Mouse (Mus musculus) intestine, embryonic 15.5 days (tissue): ENCODE data around the gene B230104I21Rik. TPM values are rescaled to one million over a fixed set of nuclear protein-coding genes. Genes with fewer than 3 reads are reported as not detected.
A peak's percentile ranks its signal among the peaks of the same experiment; 100 is the strongest.

Experiments
- ATAC-seq: fragments of 200-750 bp; cut with Nextera tagmentation; 2 replicates; pipeline ENCODE4 v1.8.0; 2017; ENCODE audit warnings: moderate TSS enrichment, moderate library complexity
- H3K27ac ChIP-seq: fragments of 300-500 bp; sonication (generic); 2 replicates; pipeline ENCODE4 v1.5.1; 2015; ENCODE audit warnings: mild to moderate bottlenecking, inconsistent platforms
- H3K27me3 ChIP-seq: fragments of 300-500 bp; sonication (generic); replicated peaks from 2 replicates; pipeline ENCODE4 v1.6.1; 2015; ENCODE audit warnings: inconsistent platforms
- H3K36me3 ChIP-seq: fragments of 300-500 bp; sonication (generic); 2 replicates; pipeline ENCODE4 v1.6.1; 2015; ENCODE audit warnings: inconsistent platforms
- H3K4me1 ChIP-seq: fragments of 300-500 bp; sonication (generic); replicated peaks from 2 replicates; pipeline ENCODE4 v1.6.1; 2015; ENCODE audit warnings: inconsistent platforms
- H3K4me2 ChIP-seq: fragments of 300-500 bp; sonication (generic); replicated peaks from 2 replicates; pipeline ENCODE4 v1.6.1; 2015; ENCODE audit warnings: mild to moderate bottlenecking, inconsistent platforms
- H3K4me3 ChIP-seq: fragments of 300-500 bp; sonication (generic); replicated peaks from 2 replicates; pipeline ENCODE4 v1.5.1; 2015; ENCODE audit warnings: inconsistent platforms
- H3K9ac ChIP-seq: fragments of 300-500 bp; sonication (generic); 2 replicates; pipeline ENCODE4 v1.6.1; 2015; ENCODE audit warnings: inconsistent platforms
- H3K9me3 ChIP-seq: fragments of 300-500 bp; sonication (generic); 2 replicates; pipeline ENCODE4 v1.6.1; 2016; ENCODE audit warnings: inconsistent platforms
- WGBS: fragments of 180-500 bp; shearing (Covaris S2); methylation state at CpG from one replicate; pipeline ENCODE4 v1.1.7; 2015; 5-methylcytosine and 5-hydroxymethylcytosine counted together
- polyA plus RNA-seq: library from polyadenylated mRNA; unstranded; fragments of >200 nt; fragmentation: Nextera tagmentation; extraction: Ambion mirVana; gene quantifications from 2 replicates; pipeline ENCODE4 v1.2.1, GENCODE M21; 2015

The B230104I21Rik gene
- not detected in 2 replicates for polyA plus RNA-seq

DNA sequence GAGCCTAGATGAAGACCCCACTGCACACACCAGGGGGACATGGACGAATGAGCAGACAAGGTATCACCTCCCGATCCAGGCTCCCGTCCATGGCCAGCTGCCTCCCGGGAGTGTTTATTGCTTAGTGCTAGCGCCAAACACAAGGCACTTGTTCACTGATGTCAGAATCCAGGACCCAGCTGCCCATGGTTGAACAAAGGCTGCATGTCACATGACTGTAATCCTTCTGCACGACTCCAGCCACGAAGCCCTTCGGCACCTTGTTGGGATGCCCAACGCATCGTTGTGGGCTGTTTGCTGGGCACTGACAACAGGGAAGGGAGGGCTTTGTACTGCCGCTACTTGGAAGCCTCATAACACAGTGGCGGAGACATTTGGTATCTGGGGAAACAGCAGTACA lies at the start of gene B230104I21Rik:
TSS of gene B230104I21Rik (plus strand) at position 367 of the 400 bp plus-strand sequence.
- ATAC-seq = no peak
- Histone ChIP-seq H3K9me3 (no peaks in the 10 kb centered on the region), H3K4me2 (peak within 1 kb of the TSS; percentile 50), H3K4me3 (peak within 1 kb of the TSS; percentile 27), H3K27ac (0 out of 2 replicates have a peak within 1 kb of the TSS, but pooled peaks have one; percentile 22), H3K27me3 (no peaks in the 10 kb centered on the region; the same call in 1 of the 2 replicates), H3K4me1 (peaks cover 22% of the 10 kb centered on the region), H3K36me3 (no peaks in the 10 kb centered on the region), H3K9ac (0 out of 2 replicates have a peak within 1 kb of the TSS, but pooled peaks have one; percentile 8)
- 65% methylated on average over 12 of the region's 12 CpGs for WGBS

DNA sequence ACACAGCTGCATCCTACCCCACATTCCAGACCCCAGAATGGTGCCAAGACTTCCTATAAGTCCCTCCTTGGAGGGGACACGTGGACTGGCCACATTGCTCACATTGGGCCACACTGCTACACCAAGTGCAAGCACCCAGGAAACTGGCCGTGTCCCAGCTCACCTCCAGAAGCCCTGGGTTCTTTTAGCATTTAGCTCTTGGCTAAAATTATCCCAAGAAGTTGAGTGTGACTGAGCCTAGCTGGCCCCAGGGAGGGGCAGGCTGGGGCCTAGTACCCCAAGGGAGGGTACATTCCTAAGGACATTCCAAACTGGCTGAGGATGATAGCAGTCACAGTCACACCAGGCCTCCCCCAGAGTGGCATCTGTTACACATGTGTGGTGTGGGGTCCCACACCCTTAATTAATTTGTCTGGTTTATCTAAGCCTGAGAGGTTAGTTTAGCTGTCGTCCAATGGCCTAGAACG lies 42.2 kb upstream of the B230104I21Rik start:
- Histone ChIP-seq H3K36me3 (no peaks in the 10 kb centered on the region), H3K9ac (no peak overlapping the region), H3K27ac (peak overlapping the region; percentile 84), H3K4me2 (peak overlapping the region; percentile 45), H3K27me3 (no peaks in the 10 kb centered on the region), H3K4me3 (no peak overlapping the region), H3K9me3 (no peaks in the 10 kb centered on the region), H3K4me1 (peaks cover 17% of the 10 kb centered on the region)
- 25% methylated on average over 4 of the region's 4 CpGs for WGBS
- peak; percentile 37 for ATAC-seq

DNA sequence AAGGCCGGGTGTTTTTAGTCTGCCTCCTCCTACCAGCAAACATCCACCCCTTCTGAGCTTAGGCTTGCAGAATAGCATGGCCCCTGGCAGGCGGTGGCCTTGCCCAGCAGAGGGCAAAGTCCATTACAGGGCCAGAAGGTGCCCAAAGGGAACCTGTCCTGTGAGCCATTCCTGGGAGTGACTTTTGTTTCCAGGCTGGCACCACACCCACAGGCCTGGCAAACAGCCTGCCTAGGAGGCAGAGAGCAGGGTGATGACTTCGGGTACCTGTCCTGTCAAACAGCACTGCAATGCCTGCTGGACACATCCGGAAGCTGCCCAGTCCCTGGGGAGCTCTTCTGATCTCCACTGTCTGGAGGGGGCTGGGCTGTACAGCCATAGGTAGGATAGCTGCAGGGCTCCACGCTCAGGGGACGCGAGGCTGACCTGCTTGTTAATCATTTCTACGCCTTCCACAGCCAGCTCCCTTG lies 41.6 kb upstream of the B230104I21Rik start:
- H3K9me3 ChIP-seq = no peaks in the 10 kb centered on the region
- no peak overlapping the region for H3K9ac ChIP-seq
- H3K36me3 ChIP-seq = no peaks in the 10 kb centered on the region
- peaks cover under 1% of the 10 kb centered on the region; the same call in 1 of the 2 replicates for H3K27me3 ChIP-seq
- no peak overlapping the region for H3K4me3 ChIP-seq
- peak overlapping the region; percentile 45 for H3K4me2 ChIP-seq
- ATAC-seq = peak; percentile 88
- peak overlapping the region; percentile 84 for H3K27ac ChIP-seq
- WGBS = 17% methylated on average over 8 of the region's 8 CpGs
- H3K4me1 ChIP-seq = peaks cover 17% of the 10 kb centered on the region

DNA sequence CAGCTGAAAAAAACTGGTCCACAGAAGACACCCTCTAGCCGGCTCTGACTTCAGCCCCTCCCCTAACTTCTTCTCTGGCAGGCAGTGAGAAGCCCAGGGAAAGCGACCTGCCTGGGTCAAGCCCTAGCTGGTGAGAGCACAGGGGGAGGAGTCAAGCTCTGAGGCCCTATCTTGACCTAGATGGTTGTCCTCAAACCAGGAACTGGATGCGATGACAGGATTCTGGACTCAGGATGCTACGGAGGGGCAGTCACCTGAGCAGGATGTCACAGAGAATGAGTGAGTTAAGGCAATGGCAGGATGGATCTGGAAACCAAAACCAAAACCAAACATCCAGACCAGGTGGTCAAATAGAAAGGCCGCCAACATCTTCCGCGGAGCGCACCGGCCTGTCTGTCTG lies 38.2 kb upstream of the B230104I21Rik start:
- peak; percentile 53 for ATAC-seq

DNA sequence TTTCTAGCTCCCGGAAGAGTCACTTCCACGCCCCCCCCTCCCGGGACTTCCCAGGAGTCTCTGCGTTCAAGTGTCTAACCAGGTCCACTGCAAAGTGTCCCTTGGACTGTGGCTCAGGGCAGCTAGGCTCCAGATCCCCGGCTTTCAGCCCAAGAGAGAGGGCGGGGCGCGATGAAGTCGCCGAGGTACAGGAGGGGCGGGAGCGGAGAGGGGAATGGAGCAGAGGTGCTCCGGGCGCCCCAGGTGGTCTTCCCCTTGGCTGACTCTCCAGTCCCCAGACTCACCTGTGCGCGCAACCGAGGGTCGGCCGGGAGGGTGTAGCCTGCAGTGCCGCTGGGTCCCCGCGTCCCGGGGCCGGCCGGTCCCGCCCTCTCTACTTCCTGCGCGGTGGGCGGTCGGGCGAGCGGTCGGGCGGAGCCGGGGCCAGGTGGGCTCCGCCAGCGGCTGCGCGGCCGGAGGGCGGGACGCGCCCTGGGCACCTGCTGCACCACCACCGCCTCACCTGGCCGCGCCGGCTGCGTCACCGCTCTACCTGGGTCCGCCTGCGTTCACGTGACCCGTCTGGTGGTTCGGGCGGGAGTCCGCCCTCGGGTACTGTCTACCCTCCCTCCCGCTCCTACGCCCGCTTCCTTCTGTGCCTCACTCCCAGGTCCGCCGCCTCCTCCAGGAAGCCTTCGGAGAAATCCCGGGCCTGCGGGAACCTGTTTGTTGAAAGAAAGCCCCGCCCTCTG lies 36.2 kb upstream of the B230104I21Rik start:
- Histone ChIP-seq H3K4me2 (peak overlapping the region; percentile 81), H3K4me1 (peaks cover 4% of the 10 kb centered on the region; the same call in 1 of the 2 replicates), H3K9me3 (no peaks in the 10 kb centered on the region), H3K27ac (peak overlapping the region; percentile 93), H3K4me3 (peak overlapping the region; percentile 56), H3K36me3 (no peaks in the 10 kb centered on the region), H3K9ac (peak overlapping the region; percentile 52), H3K27me3 (peaks cover 21% of the 10 kb centered on the region)
- WGBS = under 1% methylated on average over 60 of the region's 66 CpGs
- peak; percentile 88 for ATAC-seq

More for the DNA sequence above, 38.2 kb upstream of the B230104I21Rik start:
- Histone ChIP-seq H3K9me3 (no peaks in the 10 kb centered on the region), H3K27ac (peak overlapping the region; percentile 57), H3K4me3 (peak overlapping the region; percentile 16), H3K36me3 (no peaks in the 10 kb centered on the region), H3K4me1 (peaks cover 20% of the 10 kb centered on the region), H3K4me2 (peak overlapping the region; percentile 81), H3K9ac (peak overlapping the region; percentile 26; the same call in 1 of the 2 replicates), H3K27me3 (peaks cover 21% of the 10 kb centered on the region)
- WGBS = 21% methylated on average over 9 of the region's 9 CpGs

DNA sequence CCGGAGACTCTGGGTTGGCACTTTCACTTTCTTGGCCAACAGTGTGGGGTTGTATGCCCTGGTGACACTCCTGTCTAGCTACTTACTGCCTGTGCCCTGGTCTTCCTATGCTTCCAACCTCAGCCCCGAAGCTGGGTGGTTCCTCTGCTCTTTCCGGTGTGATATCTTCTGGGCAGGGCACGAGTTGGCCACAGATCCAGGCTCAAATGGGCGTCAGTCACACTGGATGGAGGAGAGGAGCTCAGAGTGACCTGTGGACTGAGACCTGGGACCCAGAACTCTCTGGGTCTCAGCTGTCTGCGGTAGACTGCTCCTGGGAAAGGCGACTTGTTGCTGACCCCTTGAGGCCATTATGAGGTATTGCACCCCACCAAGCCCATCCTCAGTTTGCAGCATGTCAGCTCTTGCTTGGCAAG lies 34.5 kb upstream of the B230104I21Rik start, which contains the start of gene Arhgef16:
TSS of gene Arhgef16 (minus strand) at position 211 of the 416 bp plus-strand sequence.
- Histone ChIP-seq H3K4me2 (peak within 1 kb of the TSS; percentile 81; the same call in 1 of the 2 replicates), H3K9ac (no peak within 1 kb of the TSS), H3K36me3 (no peaks in the 10 kb centered on the region), H3K4me1 (0 out of 2 replicates have a peak, but pooled peaks cover 3% of the 10 kb centered on the region), H3K9me3 (no peaks in the 10 kb centered on the region), H3K27ac (peak within 1 kb of the TSS; percentile 93; the same call in 1 of the 2 replicates), H3K4me3 (no peak within 1 kb of the TSS), H3K27me3 (peaks cover 21% of the 10 kb centered on the region)
- ATAC-seq = no peak
- 19% methylated on average over 7 of the region's 7 CpGs for WGBS

DNA sequence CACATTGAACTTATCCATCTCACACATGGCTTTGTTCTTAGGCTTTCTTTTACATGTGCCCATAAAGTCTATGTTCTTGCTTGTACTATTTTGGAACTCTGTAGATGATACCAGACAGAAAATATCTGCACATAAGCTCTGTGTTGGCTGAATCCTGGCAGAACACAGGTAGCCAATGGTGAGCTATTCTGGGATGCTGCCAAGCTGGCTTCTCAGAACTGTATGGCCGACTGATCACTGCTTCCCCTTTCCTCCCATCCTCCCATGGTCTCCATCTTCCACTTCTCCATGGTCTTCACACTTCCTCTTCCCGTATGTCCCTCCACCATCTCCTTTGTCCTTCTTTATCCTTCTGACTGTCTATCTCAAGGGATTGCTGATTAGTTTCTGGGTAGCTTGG lies 26.8 kb upstream of the B230104I21Rik start:
- no peak overlapping the region for H3K4me3 ChIP-seq
- ATAC-seq = no peak
- H3K9me3 ChIP-seq = no peaks in the 10 kb centered on the region
- H3K9ac ChIP-seq = no peak overlapping the region
- no peak overlapping the region for H3K27ac ChIP-seq
- 77% methylated on average over 2 of the region's 2 CpGs for WGBS
- no peaks in the 10 kb centered on the region for H3K27me3 ChIP-seq
- H3K4me1 ChIP-seq = no peaks in the 10 kb centered on the region
- no peak overlapping the region for H3K4me2 ChIP-seq
- no peaks in the 10 kb centered on the region for H3K36me3 ChIP-seq

DNA sequence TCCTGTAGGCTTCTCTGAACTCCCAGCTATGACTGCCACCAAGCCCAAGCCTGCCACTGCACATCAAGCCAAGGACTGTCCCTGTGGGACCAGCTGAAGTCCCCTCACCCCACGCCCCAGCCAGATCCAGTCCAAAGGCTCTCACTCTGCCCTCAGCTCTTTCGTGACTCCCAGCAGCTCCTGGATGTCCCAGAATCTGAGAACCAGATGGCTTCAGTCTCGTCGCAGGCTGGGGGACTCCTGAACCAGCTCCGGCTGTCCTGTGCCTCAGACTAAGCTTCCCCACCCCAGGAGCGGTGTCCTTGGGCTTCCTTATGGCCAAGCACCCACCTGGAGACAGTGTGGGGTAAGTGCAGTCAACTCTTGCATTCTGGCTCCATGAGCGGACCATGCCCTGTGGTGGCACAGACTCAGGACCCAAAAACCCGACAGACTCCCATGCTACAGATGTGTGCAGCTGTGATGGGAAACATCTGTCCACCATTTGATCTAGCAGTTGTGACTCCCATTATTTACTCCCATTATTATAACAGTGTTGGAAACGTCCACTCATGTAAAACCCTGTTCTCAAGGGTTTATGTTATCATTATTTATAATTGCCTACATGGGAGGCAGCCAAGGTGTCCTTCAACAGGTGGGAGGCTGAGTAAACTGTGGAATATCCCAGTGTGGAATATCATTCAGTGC lies 25.2 kb upstream of the B230104I21Rik start:
- no peak overlapping the region for H3K9ac ChIP-seq
- ATAC-seq = no peak
- WGBS = 73% methylated on average over 9 of the region's 9 CpGs

DNA sequence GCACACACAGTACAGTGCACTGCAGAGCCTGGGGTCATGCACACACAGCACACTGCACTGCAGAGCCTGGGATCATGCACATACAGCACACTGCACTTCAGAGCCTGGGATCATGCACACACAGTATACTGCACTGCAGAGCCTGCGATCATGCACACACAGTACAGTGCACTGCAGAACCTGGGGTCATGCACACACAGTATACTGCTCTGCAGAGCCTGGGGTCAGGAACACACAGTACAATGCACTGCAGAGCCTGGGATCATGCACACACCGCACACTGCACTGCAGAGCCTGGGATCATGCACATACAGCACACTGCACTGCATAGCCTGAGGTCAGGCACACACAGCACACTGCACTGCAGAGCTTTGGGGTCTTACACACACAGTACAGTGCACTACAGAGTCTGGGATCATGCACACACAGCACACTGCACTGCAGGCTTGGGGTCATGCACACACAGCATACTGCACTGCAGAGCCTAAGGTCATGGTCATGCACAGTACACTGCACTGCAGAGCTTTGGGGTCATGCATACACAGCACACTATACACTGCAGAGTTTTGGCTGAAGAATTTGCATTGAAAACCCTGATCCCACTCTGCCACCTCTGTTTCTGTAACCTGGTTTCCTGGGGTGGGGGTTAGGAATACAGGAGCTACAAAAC lies 23.6 kb upstream of the B230104I21Rik start:
- no peak for ATAC-seq
- no peak overlapping the region for H3K4me3 ChIP-seq
- H3K9ac ChIP-seq = no peak overlapping the region
- no peak overlapping the region for H3K27ac ChIP-seq
- H3K9me3 ChIP-seq = no peaks in the 10 kb centered on the region
- no peaks in the 10 kb centered on the region for H3K36me3 ChIP-seq
- no peaks in the 10 kb centered on the region for H3K27me3 ChIP-seq
- WGBS = 89% methylated on average over 2 of the region's 2 CpGs
- H3K4me2 ChIP-seq = no peak overlapping the region
- H3K4me1 ChIP-seq = no peaks in the 10 kb centered on the region

More for the DNA sequence above, 25.2 kb upstream of the B230104I21Rik start:
- no peaks in the 10 kb centered on the region for H3K9me3 ChIP-seq
- no peak overlapping the region for H3K4me2 ChIP-seq
- no peak overlapping the region for H3K4me3 ChIP-seq
- H3K27ac ChIP-seq = no peak overlapping the region
- no peaks in the 10 kb centered on the region for H3K4me1 ChIP-seq
- no peaks in the 10 kb centered on the region for H3K36me3 ChIP-seq
- H3K27me3 ChIP-seq = no peaks in the 10 kb centered on the region

DNA sequence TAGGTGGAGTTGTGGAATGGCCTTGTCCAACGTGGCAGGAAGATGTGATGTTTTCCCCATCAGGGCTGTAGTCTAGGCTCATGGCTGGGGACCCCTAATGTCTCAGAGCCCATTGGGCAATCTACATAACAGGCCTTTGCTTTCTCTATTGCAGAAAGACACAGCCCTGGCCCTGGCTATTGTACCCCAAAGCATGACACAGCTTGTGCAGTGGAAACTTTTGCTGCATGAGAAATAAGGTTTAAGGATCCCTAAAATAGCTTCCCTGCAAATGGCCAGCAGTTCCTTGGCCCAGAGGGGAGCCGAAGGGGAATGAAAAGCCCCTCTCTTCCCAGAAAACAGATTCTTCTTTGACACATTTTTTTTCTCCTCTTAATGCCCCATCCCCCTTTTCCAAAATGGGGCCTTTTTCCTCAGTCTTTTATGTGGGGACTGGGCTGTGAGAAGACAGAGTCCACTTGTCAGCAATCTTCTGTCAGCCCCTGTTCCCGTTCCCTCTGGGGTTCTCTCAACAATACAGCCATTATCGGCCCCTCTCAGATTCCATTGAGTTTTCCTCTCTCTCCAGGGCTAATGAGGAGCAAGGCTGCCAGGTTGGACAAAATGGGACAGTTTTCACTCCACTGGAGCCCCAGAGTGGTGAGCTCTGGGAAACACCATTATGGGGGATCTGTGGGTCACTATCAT lies 22.8 kb upstream of the B230104I21Rik start:
- H3K36me3 ChIP-seq = no peaks in the 10 kb centered on the region
- no peak overlapping the region for H3K4me2 ChIP-seq
- no peak overlapping the region for H3K4me3 ChIP-seq

DNA sequence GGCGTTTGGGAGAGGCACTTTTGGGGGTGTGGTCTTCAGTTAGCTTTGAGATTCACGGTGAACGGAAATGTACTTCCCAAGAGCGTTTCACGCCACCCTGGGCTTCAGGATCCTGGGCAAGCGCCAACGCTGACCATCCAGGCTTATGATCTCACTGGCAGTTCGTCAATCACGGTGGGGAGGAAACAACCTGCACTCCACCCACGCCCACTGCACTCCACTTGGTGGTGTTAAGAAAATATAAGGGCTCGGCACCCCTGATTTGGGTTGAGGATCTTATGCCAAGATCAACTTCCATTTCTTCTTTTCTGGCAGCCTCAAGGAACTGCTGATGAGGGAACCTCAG lies 22.3 kb upstream of the B230104I21Rik start:
- Histone ChIP-seq H3K36me3 (no peaks in the 10 kb centered on the region), H3K4me3 (no peak overlapping the region), H3K27me3 (no peaks in the 10 kb centered on the region), H3K9me3 (no peaks in the 10 kb centered on the region), H3K27ac (no peak overlapping the region), H3K4me1 (no peaks in the 10 kb centered on the region), H3K4me2 (no peak overlapping the region), H3K9ac (no peak overlapping the region)
- 76% methylated on average over 11 of the region's 11 CpGs for WGBS
- no peak for ATAC-seq

More for the DNA sequence above, 22.8 kb upstream of the B230104I21Rik start:
- WGBS = 59% methylated on average over 4 of the region's 4 CpGs
- ATAC-seq = no peak
- Histone ChIP-seq H3K9me3 (no peaks in the 10 kb centered on the region), H3K27ac (no peak overlapping the region), H3K4me1 (no peaks in the 10 kb centered on the region), H3K27me3 (no peaks in the 10 kb centered on the region), H3K9ac (no peak overlapping the region)
